Mouse (Mus musculus) liver, postnatal 0 days (tissue): ENCODE results near the gene Gm20388. TPM values are rescaled to one million over a fixed set of nuclear protein-coding genes. Genes with fewer than 3 reads are reported as not detected.
A peak's percentile ranks its signal among the peaks of the same experiment; 100 is the strongest.
"Not testable (repeated sequence)": the region's sequence is repeated elsewhere in the genome, so short reads cannot be mapped to it uniquely, and the experiment has no call there.

Experiments used
- ATAC-seq: fragments of 200-750 bp; cut with Nextera tagmentation; 2 replicates; pipeline ENCODE4 v1.8.0; 2017; ENCODE audit warnings: mild to moderate bottlenecking, moderate library complexity
- DNase-seq: peaks from one replicate; pipeline ENCODE4 v3.0.0-alpha.2; 2016
- H3K27ac ChIP-seq: fragments of 300-500 bp; sonication (generic); 2 replicates; pipeline ENCODE4 v1.5.1; 2014; ENCODE audit warnings: antibody characterized with exemption, moderate library complexity, mild to moderate bottlenecking, low read depth
- H3K27me3 ChIP-seq: fragments of 300-500 bp; sonication (generic); 2 replicates; pipeline ENCODE4 v1.6.1; 2014; ENCODE audit warnings: low read length, control low read depth, mixed read lengths; ENCODE audit not compliant: insufficient read depth
- H3K36me3 ChIP-seq: fragments of 300-500 bp; sonication (generic); replicated peaks from 2 replicates; pipeline ENCODE4 v1.6.1; 2014; ENCODE audit warnings: mild to moderate bottlenecking, control low read depth, low read length, moderate library complexity, mixed read lengths; ENCODE audit not compliant: insufficient read depth
- H3K4me1 ChIP-seq: fragments of 300-500 bp; sonication (generic); 2 replicates; pipeline ENCODE4 v1.6.1; 2014; ENCODE audit warnings: antibody characterized with exemption, mild to moderate bottlenecking, control low read depth; ENCODE audit not compliant: insufficient read depth
- H3K4me2 ChIP-seq: fragments of 300-500 bp; sonication (generic); 2 replicates; pipeline ENCODE4 v1.6.1; 2014; ENCODE audit warnings: low read depth, mild to moderate bottlenecking, low read length, moderate library complexity, mixed read lengths
- H3K4me3 ChIP-seq: fragments of 300-500 bp; sonication (generic); 2 replicates; pipeline ENCODE4 v1.5.1; 2014; ENCODE audit warnings: low read depth, low read length
- H3K9ac ChIP-seq: fragments of 300-500 bp; sonication (generic); replicated peaks from 2 replicates; pipeline ENCODE4 v1.6.1; 2014; ENCODE audit warnings: mild to moderate bottlenecking, moderate library complexity
- H3K9me3 ChIP-seq: fragments of 300-500 bp; sonication (generic); 2 replicates; pipeline ENCODE4 v1.6.1; 2016; ENCODE audit warnings: mild to moderate bottlenecking, control low read depth, low read length, mixed read lengths
- CTCF ChIP-seq: sonication (generic); IDR thresholded peaks from 2 replicates; pipeline ENCODE4 v1.5.1; 2016; ENCODE audit warnings: antibody characterized with exemption, low read depth
- EP300 ChIP-seq: IDR thresholded peaks from 2 replicates; pipeline ENCODE4 v1.6.1; 2016; ENCODE audit warnings: antibody characterized with exemption, low read depth, mild to moderate bottlenecking
- WGBS: fragments of 180-500 bp; shearing (Covaris S2); extraction: QIAGEN DNeasy Blood & Tissue Kit; methylation state at CpG from one replicate; pipeline ENCODE4 v1.1.7; 2014; ENCODE audit not compliant: insufficient replicate concordance; 5-methylcytosine and 5-hydroxymethylcytosine counted together
- polyA plus RNA-seq: library from polyadenylated mRNA; unstranded; fragments of >200 nt; fragmentation: Nextera tagmentation; extraction: Ambion mirVana; gene quantifications from 2 replicates; pipeline ENCODE4 v1.2.1, GENCODE M21; 2015

Gene Gm20388
- polyA plus RNA-seq, 1 experiment from 2014 or later = not detected

GRCm38 (mm10) chr8:123411781-123412327, 3501.2 kb downstream of the Gm20388 start:
- Histone ChIP-seq H3K36me3 (no peaks in the 10 kb centered on the region), H3K9ac (no peak overlapping the region), H3K4me2 (peak overlapping the region; percentile 50), H3K4me1 (peaks cover 41% of the 10 kb centered on the region), H3K27ac (no peak overlapping the region), H3K27me3 (peaks cover 54% of the 10 kb centered on the region), H3K4me3 (peak overlapping the region; percentile 20; the same call in 1 of the 2 replicates), H3K9me3 (no peaks in the 10 kb centered on the region)
- ATAC-seq (no peak), DNase-seq (no peak)
- TF ChIP-seq EP300 = no peak
- no peak for TF ChIP-seq CTCF
- 10% methylated on average over 16 of the region's 16 CpGs for WGBS

- TF ChIP-seq CTCF (no peak), EP300 (no peak)
- Histone ChIP-seq H3K4me3 (no peak overlapping the region), H3K9ac (no peak overlapping the region), H3K4me1 (peaks cover 38% of the 10 kb centered on the region), H3K27ac (no peak overlapping the region), H3K9me3 (no peaks in the 10 kb centered on the region), H3K4me2 (no peak overlapping the region), H3K36me3 (no peaks in the 10 kb centered on the region), H3K27me3 (peaks cover 54% of the 10 kb centered on the region)
- WGBS = 4% methylated on average over 12 of the region's 12 CpGs
- ATAC-seq (no peak), DNase-seq (peak; percentile 21)
Measured at GRCm38 (mm10) chr8:123412560-123413170, 3502.0 kb downstream of the Gm20388 start.

GRCm38 (mm10) chr8:123414255-123414654, 3503.6 kb downstream of the Gm20388 start:
- ATAC-seq (no peak), DNase-seq (peak; percentile 30)
- TF ChIP-seq CTCF = no peak
- no peak for TF ChIP-seq EP300
- Histone ChIP-seq H3K36me3 (no peaks in the 10 kb centered on the region), H3K9me3 (no peaks in the 10 kb centered on the region), H3K4me1 (peaks cover 30% of the 10 kb centered on the region), H3K4me2 (no peak overlapping the region), H3K4me3 (no peak overlapping the region), H3K27ac (no peak overlapping the region), H3K9ac (no peak overlapping the region), H3K27me3 (peaks cover 49% of the 10 kb centered on the region)
- WGBS = 12% methylated on average over 9 of the region's 9 CpGs

GRCm38 (mm10) chr8:123414997-123415696, 3504.5 kb downstream of the Gm20388 start:
- not testable (repeated sequence) for H3K36me3 ChIP-seq, ATAC-seq, H3K9ac ChIP-seq, H3K9me3 ChIP-seq, H3K4me2 ChIP-seq, DNase-seq, H3K4me3 ChIP-seq, H3K27ac ChIP-seq
- whole genome bisulfite sequencing = 75% methylated on average over 5 of the region's 5 CpGs
- H3K27me3 ChIP-seq = peaks cover 40% of the 10 kb centered on the region
- H3K4me1 ChIP-seq = peaks cover 21% of the 10 kb centered on the region

GRCm38 (mm10) chr8:123415967-123416943, 3505.6 kb downstream of the Gm20388 start:
- no peaks in the 10 kb centered on the region for H3K9me3 ChIP-seq
- ATAC-seq (peak; percentile 66), DNase-seq (peak; percentile 39)
- peaks cover 12% of the 10 kb centered on the region for H3K4me1 ChIP-seq
- TF ChIP-seq CTCF (peak; percentile 66), EP300 (no peak)
- H3K4me3 ChIP-seq = no peak overlapping the region
- H3K4me2 ChIP-seq = no peak overlapping the region
- WGBS = 49% methylated on average over 8 of the region's 8 CpGs
- H3K36me3 ChIP-seq = no peaks in the 10 kb centered on the region
- H3K27ac ChIP-seq = no peak overlapping the region
- H3K9ac ChIP-seq = no peak overlapping the region
- peaks cover 29% of the 10 kb centered on the region for H3K27me3 ChIP-seq
